Mouse (Mus musculus): ENCODE measurements at regions not wholly inside any gene's neighbourhood (a gene's known extent, or its start where the extent isn't known, plus 50 kb on each side); places are given as distances from the start of the nearest gene placed in this dataset.

DNA sequence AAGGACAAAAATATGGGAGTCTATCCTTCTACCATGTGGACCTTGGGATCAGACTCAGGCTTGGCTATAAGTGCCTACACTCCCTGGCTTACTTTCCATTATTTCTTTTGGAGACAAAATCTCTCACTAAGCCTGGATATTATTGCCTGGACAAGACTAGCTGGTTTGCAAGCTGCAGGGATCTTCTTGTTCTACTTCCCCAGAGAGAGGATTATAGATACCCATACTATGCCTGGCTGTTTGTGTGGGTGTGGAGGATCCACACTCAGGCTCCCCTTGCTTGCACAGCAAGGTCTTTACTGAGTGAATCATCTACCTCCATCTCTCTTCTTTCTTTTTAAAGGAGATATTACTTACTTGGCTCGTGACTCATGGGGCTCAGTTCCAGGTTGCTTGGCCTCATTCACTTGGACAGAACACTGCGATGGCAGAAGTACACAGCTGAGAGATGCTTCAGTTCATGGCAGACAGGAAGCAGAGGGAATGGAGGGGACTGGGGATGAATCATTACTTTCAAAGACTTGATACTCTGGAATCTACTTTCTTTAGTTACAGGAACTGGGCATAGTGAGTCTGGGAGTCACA is 727.0 kb upstream of the Fam160b2 start:
- Histone ChIP-seq H3K27ac (no peak overlapping the region), H3K9me3 (replicated peaks; ENCODE audit: low read length) (no peaks in the 10 kb centered on the region), H3K27me3 (ENCODE audit: insufficient read depth, low read length) (no peaks in the 10 kb centered on the region), H3K4me1 (replicated peaks; ENCODE audit: insufficient read depth, low read length) (no peaks in the 10 kb centered on the region), H3K4me3 (replicated peaks; ENCODE audit: low read depth, low read length) (no peak overlapping the region), H3K9ac (ENCODE audit: low read depth, low read length) (no peak overlapping the region), H3K4me2 (ENCODE audit: low read length) (no peak overlapping the region), H3K36me3 (ENCODE audit: insufficient read depth, low read length) (no peaks in the 10 kb centered on the region)
- 79% methylated on average over 2 of the region's 2 CpGs for WGBS
- no peak for TF ChIP-seq CTCF (IDR thresholded peaks at IDR 0.05; ENCODE audit: low read depth)
- ATAC-seq (replicated peaks; ENCODE audit: low FRiP score, low read depth), result no peak
- no peak for DNase-seq (ENCODE audit: low spot score)

DNA sequence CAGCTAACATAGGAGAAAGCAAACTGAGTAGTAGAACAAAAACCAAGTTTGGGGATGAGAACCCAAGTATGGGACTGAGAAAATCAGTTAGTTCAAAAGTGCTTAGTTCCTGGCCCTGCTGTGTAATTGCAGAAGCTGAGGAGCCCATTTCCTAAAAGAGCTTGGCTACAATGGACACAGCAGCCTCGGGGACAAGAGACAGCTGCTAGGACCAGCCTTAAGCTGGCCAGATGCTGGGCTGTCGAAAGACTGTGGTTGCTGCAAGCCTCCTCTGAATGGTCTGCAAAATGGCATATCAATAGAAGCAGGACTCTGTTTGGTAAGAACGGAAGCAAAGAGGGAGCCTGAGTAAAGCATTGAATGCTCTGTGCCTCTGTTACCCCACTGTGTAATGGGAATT is 715.6 kb upstream of the Fam160b2 start:
- Histone ChIP-seq H3K36me3 (ENCODE audit: insufficient read depth, low read length) (no peaks in the 10 kb centered on the region), H3K9ac (ENCODE audit: low read depth, low read length) (no peak overlapping the region), H3K4me2 (ENCODE audit: low read length) (no peak overlapping the region), H3K27ac (no peak overlapping the region), H3K4me1 (replicated peaks; ENCODE audit: insufficient read depth, low read length) (no peaks in the 10 kb centered on the region), H3K9me3 (replicated peaks; ENCODE audit: low read length) (no peaks in the 10 kb centered on the region), H3K4me3 (replicated peaks; ENCODE audit: low read depth, low read length) (no peak overlapping the region), H3K27me3 (ENCODE audit: insufficient read depth, low read length) (no peaks in the 10 kb centered on the region)
- no peak for ATAC-seq (replicated peaks; ENCODE audit: low FRiP score, low read depth)
- no peak for DNase-seq (ENCODE audit: low spot score)
- WGBS, result 67% methylated on average over 3 of the region's 3 CpGs
- TF ChIP-seq CTCF (IDR thresholded peaks at IDR 0.05; ENCODE audit: low read depth), result no peak

DNA sequence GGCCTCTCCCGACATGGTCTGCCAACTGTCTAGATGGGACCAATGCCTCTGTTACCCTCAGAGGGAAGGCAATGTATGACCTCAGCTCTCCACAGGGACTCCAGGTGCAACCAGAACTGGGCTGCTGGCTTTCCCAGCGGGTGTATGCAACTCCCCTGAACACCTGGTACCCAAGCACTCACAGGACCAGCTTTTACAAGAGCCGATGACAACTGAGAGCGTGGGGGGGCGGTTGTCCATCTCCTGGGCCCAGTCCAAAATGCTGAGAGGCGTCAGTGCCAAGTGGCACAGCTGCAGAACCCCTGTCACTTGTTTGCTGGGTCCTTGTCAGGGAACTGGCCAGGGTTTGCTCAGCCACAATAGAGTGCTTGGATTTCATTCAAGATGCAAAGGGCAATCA is 700.1 kb upstream of the Fam160b2 start:
- H3K4me2 ChIP-seq (ENCODE audit: low read length), result no peak overlapping the region
- no peak overlapping the region for H3K4me3 ChIP-seq (replicated peaks; ENCODE audit: low read depth, low read length)
- H3K9me3 ChIP-seq (replicated peaks; ENCODE audit: low read length), result no peaks in the 10 kb centered on the region
- H3K27ac ChIP-seq, result no peak overlapping the region
- H3K4me1 ChIP-seq (replicated peaks; ENCODE audit: insufficient read depth, low read length), result no peaks in the 10 kb centered on the region
- 75% methylated on average over 6 of the region's 6 CpGs for WGBS
- ATAC-seq (replicated peaks; ENCODE audit: low FRiP score, low read depth), result no peak
- TF ChIP-seq CTCF (IDR thresholded peaks at IDR 0.05; ENCODE audit: low read depth), result no peak
- no peaks in the 10 kb centered on the region for H3K36me3 ChIP-seq (ENCODE audit: insufficient read depth, low read length)
- H3K9ac ChIP-seq (ENCODE audit: low read depth, low read length), result no peak overlapping the region
- H3K27me3 ChIP-seq (ENCODE audit: insufficient read depth, low read length), result no peaks in the 10 kb centered on the region
- no peak for DNase-seq (ENCODE audit: low spot score)

DNA sequence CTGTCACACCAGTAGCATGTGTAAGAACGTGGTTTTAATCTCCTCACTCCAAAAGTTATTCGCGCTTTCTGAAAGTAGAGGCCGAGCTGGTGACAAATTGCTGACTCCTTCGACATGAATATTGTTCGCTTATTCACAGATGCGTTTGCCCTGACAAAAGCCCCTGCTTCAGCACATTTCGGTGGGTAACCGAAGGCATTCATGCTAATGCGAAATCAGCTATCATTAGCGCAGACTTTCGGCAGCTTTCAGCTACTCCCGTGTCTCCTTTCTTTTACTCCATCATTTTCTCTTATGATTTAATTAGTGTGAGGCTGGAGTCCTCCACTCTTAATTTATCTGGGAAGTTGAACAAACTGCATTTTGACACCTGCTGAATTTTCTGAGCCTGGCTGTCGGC is 681.9 kb upstream of the Fam160b2 start:
- no peak for TF ChIP-seq CTCF (IDR thresholded peaks at IDR 0.05; ENCODE audit: low read depth)
- no peak overlapping the region for H3K9ac ChIP-seq (ENCODE audit: low read depth, low read length)
- no peak overlapping the region for H3K4me2 ChIP-seq (ENCODE audit: low read length)
- H3K4me1 ChIP-seq (replicated peaks; ENCODE audit: insufficient read depth, low read length), result no peaks in the 10 kb centered on the region
- no peak overlapping the region for H3K27ac ChIP-seq
- no peaks in the 10 kb centered on the region for H3K36me3 ChIP-seq (ENCODE audit: insufficient read depth, low read length)
- no peak for DNase-seq (ENCODE audit: low spot score)
- H3K9me3 ChIP-seq (replicated peaks; ENCODE audit: low read length), result no peaks in the 10 kb centered on the region
- no peak overlapping the region for H3K4me3 ChIP-seq (replicated peaks; ENCODE audit: low read depth, low read length)
- ATAC-seq (replicated peaks; ENCODE audit: low FRiP score, low read depth), result no peak
- H3K27me3 ChIP-seq (ENCODE audit: insufficient read depth, low read length), result no peaks in the 10 kb centered on the region
- 89% methylated on average over 14 of the region's 14 CpGs for WGBS

DNA sequence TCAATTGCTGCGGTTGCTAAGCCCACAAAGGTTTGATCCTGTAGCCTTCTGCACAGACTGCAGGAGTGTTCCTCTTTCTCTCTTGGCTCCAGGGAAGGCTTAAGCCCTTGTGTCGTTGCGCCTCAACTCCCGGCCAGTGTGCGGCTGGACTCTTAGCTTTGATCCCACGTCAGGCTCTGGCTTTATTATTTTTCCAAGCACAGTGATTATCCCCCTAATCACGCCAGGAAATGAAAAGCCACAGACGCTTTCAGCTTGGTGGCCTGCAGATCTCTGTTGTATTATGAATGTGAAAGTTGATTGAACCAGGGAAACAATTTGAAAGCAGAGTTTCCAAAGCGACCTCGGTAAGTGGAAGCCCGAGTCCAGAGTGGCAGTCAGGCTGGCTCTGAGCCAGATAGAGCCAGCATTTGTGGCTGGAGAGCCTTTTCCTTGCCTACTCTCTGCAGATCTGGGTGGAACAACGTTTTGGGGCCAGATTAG is 676.7 kb upstream of the Fam160b2 start:
- Histone ChIP-seq H3K9me3 (replicated peaks; ENCODE audit: low read length) (no peaks in the 10 kb centered on the region), H3K4me3 (replicated peaks; ENCODE audit: low read depth, low read length) (no peak overlapping the region), H3K4me2 (ENCODE audit: low read length) (no peak overlapping the region), H3K9ac (ENCODE audit: low read depth, low read length) (no peak overlapping the region), H3K27me3 (ENCODE audit: insufficient read depth, low read length) (no peaks in the 10 kb centered on the region), H3K36me3 (ENCODE audit: insufficient read depth, low read length) (no peaks in the 10 kb centered on the region), H3K4me1 (replicated peaks; ENCODE audit: insufficient read depth, low read length) (no peaks in the 10 kb centered on the region), H3K27ac (no peak overlapping the region)
- TF ChIP-seq CTCF (IDR thresholded peaks at IDR 0.05; ENCODE audit: low read depth), result no peak
- DNase-seq (ENCODE audit: low spot score), result no peak
- no peak for ATAC-seq (replicated peaks; ENCODE audit: low FRiP score, low read depth)
- 45% methylated on average over 12 of the region's 12 CpGs for WGBS

DNA sequence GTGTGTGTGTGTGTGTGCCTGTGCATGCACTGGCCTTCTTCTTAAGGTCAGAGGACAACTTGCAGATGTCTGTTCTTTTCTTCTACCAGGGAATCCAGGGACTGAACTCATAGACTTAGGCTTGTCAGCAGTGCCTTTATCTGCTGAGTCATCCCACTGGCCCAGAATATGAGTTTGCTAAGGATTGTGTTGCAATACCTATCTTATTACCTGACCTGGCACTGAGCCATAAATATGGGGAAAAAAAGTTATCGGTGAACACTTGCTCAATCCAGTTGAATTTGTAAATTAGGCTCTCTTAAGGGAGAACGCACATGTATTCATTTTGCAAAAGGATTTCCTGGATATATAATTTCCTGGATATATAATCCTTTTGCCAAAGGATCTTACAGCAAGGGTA is 672.8 kb upstream of the Fam160b2 start:
- Histone ChIP-seq H3K27ac (no peak overlapping the region), H3K4me3 (replicated peaks; ENCODE audit: low read depth, low read length) (no peak overlapping the region), H3K9me3 (replicated peaks; ENCODE audit: low read length) (no peaks in the 10 kb centered on the region), H3K27me3 (ENCODE audit: insufficient read depth, low read length) (no peaks in the 10 kb centered on the region), H3K4me1 (replicated peaks; ENCODE audit: insufficient read depth, low read length) (no peaks in the 10 kb centered on the region), H3K36me3 (ENCODE audit: insufficient read depth, low read length) (no peaks in the 10 kb centered on the region), H3K9ac (ENCODE audit: low read depth, low read length) (no peak overlapping the region), H3K4me2 (ENCODE audit: low read length) (no peak overlapping the region)
- TF ChIP-seq CTCF (IDR thresholded peaks at IDR 0.05; ENCODE audit: low read depth), result no peak
- ATAC-seq (replicated peaks; ENCODE audit: low FRiP score, low read depth) (no peak), DNase-seq (ENCODE audit: low spot score) (no peak)
- 81% methylated on average over 2 of the region's 2 CpGs for WGBS

DNA sequence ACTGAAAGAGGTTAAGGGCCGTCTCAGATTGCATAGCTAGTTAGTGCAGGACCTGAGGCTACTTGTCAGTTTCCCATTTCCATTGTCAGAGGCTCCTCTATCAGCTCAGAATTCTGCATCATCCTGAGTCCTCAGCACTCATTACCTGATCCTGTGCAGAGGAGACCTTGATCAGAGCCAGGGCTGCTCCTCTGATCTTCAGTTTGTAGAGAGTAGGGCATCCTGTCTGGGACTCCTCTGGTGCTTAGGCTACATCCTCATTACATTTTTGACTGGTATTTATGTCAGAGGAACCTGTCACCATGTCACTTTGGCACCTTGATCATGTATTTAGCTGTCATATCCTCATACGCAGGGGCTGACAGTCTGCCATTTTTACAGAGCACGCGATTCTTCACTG is 658.0 kb upstream of the Fam160b2 start:
- no peak overlapping the region for H3K27ac ChIP-seq
- no peak for DNase-seq (ENCODE audit: low spot score)

More for the DNA sequence above, 658.0 kb upstream of the Fam160b2 start:
- no peak for ATAC-seq (replicated peaks; ENCODE audit: low FRiP score, low read depth)
- H3K4me3 ChIP-seq (replicated peaks; ENCODE audit: low read depth, low read length), result no peak overlapping the region
- H3K9me3 ChIP-seq (replicated peaks; ENCODE audit: low read length), result no peaks in the 10 kb centered on the region
- 81% methylated on average over 4 of the region's 4 CpGs for WGBS
- no peak overlapping the region for H3K4me2 ChIP-seq (ENCODE audit: low read length)
- no peaks in the 10 kb centered on the region for H3K4me1 ChIP-seq (replicated peaks; ENCODE audit: insufficient read depth, low read length)
- H3K9ac ChIP-seq (ENCODE audit: low read depth, low read length), result no peak overlapping the region
- no peak for TF ChIP-seq CTCF (IDR thresholded peaks at IDR 0.05; ENCODE audit: low read depth)
- H3K27me3 ChIP-seq (ENCODE audit: insufficient read depth, low read length), result no peaks in the 10 kb centered on the region
- no peaks in the 10 kb centered on the region for H3K36me3 ChIP-seq (ENCODE audit: insufficient read depth, low read length)
